Mouse (Mus musculus): ENCODE data around the gene Clasp2.
"Not testable (repeated sequence)": the region's sequence is repeated elsewhere in the genome, so short reads cannot be mapped to it uniquely, and the experiment has no call there.

Clasp2 gene

GRCm38 (mm10) chr9:113755888-113756719 lies 14.8 kb downstream of the Clasp2 start:
- no peak for DNase-seq (ENCODE audit: low spot score in 2 of 2)

DNA sequence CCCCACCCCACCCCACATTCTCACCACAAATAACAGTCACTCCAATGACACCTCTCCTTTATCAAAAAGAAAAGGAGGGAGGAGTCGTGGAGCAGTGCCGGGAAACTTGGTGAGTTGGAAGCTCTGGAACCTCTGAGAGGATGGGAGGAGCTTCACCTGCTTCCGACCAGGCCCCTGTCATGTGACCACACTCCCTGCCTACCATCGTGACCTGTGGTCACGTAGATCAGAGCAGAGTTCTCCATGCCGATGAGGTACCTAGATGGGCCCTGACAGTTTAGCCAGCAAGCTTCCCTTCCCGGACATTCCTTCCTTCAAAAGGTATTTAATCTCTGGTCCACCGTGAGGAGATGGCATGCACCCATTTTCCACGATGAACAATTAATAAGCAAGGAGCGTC lies 17.2 kb downstream of the Clasp2 start:
- DNase-seq (ENCODE audit: low spot score in 2 of 2), result no peak

DNA sequence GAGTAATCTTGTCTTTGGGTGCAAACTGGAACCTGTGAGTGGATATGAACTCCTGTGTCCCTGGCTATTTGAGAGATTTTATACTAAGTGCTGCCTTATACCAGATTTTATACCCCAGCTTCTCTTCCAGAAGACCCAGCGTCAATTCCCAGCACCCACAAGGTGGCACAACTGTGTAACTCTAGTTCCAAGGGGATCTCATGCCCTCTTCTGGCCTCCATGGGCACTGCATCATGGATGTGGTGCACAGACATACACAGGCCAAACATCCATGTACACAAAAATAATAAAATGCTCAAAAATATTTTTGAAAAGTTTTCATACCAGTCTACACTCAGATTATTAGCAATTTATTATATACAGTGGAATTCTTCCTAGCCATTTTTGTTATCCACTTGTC lies 18.4 kb downstream of the Clasp2 start:
- no peak for DNase-seq (ENCODE audit: low spot score in 2 of 2)

DNA sequence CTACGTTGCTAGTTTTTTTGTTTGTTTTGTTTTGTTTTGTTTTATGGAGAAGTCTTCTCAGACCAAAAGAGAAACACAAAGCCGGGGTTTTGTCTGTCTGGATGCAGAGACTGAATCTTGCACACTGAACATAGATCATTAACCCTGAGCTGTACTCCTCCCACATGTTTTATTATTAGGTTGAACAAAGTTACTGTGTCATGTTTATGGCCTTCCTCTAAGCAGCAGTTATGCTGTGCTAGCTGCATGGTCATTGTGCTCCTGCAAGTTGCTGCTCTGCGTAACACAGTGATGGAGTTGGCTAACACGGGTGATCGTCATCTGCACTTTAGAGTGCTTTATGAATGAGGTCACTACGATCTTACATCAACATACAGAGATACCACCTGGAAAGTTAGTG lies 21.1 kb downstream of the Clasp2 start:
- DNase-seq (ENCODE audit: low spot score in 2 of 2), result no peak

DNA sequence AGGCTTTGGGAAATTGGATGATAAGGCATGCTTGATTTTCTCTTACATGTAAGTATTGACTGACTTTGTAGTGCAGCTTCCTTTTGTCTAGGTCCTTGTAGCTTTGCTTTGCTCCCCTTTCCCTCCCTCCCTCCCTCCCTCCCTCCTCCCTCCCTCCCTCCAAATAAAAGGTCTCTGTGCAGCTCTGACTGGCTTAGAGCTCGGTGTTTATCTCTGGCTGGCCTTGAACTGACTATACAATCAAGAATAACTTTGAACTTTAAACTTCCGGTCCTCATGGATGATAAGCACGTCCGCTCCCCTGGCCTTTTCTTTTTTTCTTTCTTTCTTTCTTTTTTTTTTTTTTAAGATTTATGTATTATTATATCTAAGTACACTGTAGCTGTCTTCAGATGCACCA lies 21.9 kb downstream of the Clasp2 start:
- DNase-seq (ENCODE audit: low spot score in 2 of 2), result no peak

- no peak for DNase-seq (ENCODE audit: low spot score in 2 of 2)
Measured at GRCm38 (mm10) chr9:113770640-113771039, 29.4 kb downstream of the Clasp2 start.

DNA sequence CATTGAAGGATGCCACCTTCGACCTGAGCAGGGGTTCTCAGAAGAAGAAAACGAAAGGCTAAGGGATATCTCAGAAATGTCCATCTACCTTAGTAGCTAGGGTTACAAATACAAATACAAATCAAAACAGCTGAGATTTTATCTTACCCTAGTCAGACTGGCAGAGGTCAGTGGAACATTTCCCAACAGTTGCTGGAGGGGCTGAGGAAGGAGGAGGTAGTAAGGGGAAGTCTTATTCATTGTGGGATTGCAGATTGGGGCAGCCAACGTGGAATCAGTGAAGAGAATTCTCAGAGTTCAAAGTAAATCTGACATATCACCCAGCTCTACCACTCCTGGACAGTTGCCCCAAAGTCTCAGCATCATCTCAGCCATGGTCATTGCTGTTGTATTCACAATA lies 39.6 kb downstream of the Clasp2 start:
- DNase-seq (ENCODE audit: low spot score in 2 of 2), result no peak

GRCm38 (mm10) chr9:113782362-113783005 lies 41.2 kb downstream of the Clasp2 start:
- DNase-seq (ENCODE audit: low spot score in 2 of 2), result no peak

DNA sequence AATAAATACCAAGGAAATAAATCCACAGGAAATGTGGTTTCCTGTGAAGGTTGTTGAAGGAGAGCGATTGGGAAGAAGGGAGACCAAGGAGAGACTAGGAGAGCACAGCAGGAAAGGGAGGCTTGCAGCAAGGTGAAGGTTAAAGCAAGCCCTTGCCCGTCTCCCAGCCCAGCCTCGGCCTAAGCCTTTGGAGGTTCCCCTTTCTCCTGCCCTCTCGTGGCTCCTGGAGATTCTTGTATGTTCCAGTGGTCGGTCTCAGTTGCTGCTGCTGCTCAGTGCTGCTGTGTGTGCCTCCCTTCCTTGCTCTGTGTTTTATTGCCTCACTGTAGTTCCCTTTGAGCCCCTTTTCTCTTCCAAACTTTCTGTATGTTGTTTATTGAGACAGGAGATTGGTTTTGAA lies 42.4 kb downstream of the Clasp2 start:
- no peak for DNase-seq (ENCODE audit: low spot score in 2 of 2)

DNA sequence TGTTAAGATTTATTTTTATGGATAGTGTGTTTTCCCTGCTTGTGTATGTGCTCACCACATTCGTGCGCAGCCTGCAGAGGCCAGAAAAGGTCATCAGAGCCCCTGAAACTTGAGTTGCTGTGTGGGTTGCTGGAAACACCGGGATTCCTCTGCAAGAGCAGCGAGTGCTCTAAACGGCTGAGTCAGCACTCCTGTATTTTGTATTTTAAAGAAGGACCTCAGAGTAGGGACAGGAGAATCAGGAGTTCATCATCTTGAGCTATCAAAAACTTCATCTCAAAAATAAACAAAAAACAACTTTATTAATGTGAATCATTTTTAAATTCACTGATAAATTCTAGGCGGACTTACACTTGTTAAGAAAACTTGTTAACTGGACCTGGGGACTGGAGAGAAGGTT lies 48.0 kb downstream of the Clasp2 start:
- DNase-seq (ENCODE audit: low spot score in 2 of 2), result not testable (repeated sequence)

- DNase-seq (ENCODE audit: low spot score in 2 of 2), result peak in 1 of 2 experiments; percentile 53
Measured at GRCm38 (mm10) chr9:113792651-113793512, 51.6 kb downstream of the Clasp2 start.

- no peak for DNase-seq (ENCODE audit: low spot score in 2 of 2)
Measured at GRCm38 (mm10) chr9:113793513-113793905, 52.2 kb downstream of the Clasp2 start.

DNA sequence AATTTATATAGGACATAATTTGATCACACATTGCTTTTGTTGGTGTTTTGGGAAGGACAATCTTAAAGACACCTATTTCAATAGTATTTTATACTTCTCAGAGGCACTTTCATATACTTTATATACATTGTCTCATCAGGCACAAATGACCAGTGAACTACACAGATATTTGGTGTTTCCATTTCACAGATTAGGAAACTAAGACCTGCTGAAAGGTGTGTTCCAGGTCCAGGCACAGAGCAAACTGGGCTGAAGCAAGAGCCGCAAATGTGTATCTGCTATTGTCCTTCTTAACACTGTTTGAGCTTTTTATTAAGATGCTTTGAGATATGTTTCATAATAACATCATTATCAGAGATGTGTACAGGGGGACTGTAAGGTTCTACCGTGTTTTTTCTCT lies 52.7 kb downstream of the Clasp2 start:
- no peak for DNase-seq (ENCODE audit: low spot score in 2 of 2)

DNA sequence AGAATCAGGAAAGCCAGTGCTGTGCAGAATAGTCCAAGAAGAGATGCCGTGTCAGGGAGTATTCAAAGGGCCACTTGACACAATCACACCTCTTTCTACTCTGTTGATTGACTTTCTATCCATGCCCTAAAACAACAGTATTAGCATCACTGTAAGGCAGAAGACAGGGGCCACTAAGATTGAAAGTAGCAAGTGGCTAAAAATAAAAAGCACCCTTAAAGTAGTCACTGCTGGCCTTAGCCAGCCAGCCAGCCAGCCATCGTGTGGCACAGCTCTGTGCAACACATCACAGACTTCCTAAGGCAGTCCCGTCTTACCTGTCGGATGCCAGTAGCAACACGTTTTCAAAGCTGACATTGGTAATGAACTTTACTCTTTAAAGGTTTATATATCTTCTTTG lies 55.9 kb downstream of the Clasp2 start:
- DNase-seq (ENCODE audit: low spot score in 2 of 2), result no peak

GRCm38 (mm10) chr9:113800671-113801070 lies 59.4 kb downstream of the Clasp2 start:
- no peak for DNase-seq (ENCODE audit: low spot score in 2 of 2)

DNA sequence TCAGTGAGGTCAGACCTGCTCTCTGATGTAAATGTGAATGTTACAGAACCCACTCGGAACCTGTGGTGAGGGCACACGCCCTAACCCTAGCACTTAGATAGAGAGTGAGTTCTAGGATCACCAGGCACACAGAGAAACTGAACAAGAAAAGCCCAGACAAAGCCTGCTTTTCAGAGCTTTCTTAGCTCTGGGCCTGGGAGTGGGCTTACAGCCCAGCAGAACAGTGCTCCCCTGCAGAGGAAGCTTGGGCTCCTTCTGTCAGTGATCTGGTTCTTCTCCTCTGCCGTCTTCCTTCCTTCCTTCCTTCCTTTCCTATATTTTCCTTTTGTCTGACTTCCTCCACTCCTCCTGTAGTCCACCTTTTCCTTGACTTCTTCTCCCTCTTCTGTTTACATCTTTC lies 61.5 kb downstream of the Clasp2 start:
- no peak for DNase-seq (ENCODE audit: low spot score in 2 of 2)

GRCm38 (mm10) chr9:113803751-113804150 lies 62.5 kb downstream of the Clasp2 start:
- DNase-seq (ENCODE audit: low spot score in 2 of 2), result no peak

GRCm38 (mm10) chr9:113805359-113805758 lies 64.1 kb downstream of the Clasp2 start:
- no peak for DNase-seq (ENCODE audit: low spot score in 2 of 2)

GRCm38 (mm10) chr9:113811327-113811726 lies 70.1 kb downstream of the Clasp2 start:
- DNase-seq (ENCODE audit: low spot score in 2 of 2), result no peak

DNA sequence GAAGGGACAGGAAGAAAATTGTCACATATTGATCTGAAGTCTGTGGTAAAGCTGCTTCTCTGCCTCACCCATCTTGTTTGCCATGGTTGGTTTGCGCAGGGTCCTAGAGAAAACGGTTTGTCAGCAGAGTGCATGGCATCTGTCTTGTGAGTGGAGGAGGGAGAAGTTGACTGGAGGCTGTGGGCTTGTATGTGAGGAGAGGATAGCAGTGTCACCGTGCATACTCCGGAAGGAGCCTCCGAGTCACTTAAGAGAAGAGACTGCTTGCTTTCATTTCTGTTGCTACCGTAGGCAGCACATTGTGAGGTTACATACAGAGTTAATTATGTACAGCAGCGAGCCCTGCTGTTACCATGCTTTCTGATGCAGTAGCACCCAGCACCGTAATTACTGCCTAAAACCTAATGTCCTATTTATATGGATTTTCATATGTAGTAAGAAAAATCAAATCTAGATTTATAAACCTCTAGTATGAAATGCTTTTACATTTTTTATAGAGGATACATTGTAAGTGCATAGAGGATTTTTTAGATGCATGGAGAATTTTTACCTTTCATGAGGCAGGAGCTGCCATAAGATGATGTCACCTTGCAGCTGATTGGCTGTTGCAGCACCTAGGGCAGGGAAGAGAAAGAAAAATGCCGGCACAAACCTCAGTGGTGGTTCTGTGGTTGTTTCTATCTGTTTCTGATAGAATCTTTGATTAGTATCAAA lies 70.8 kb downstream of the Clasp2 start:
- DNase-seq (ENCODE audit: low spot score in 2 of 2), result peak in 1 of 2 experiments; percentile 23

DNA sequence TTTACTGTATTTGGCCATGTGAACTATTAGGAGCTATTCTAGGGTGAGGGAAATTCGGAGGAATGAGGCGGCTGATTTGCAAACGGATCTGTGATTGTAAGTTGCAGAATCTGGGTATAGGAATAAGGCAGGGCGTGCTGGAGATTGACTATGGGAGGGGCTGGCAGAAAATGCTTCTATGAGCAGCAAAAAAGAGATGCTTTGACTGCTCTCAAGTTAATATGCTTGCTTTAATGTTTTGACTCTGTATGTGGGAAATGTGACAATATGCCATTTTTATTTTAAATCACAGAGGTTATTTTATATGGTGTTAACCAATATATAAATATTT lies 71.4 kb downstream of the Clasp2 start:
- DNase-seq (ENCODE audit: low spot score in 2 of 2), result no peak

DNA sequence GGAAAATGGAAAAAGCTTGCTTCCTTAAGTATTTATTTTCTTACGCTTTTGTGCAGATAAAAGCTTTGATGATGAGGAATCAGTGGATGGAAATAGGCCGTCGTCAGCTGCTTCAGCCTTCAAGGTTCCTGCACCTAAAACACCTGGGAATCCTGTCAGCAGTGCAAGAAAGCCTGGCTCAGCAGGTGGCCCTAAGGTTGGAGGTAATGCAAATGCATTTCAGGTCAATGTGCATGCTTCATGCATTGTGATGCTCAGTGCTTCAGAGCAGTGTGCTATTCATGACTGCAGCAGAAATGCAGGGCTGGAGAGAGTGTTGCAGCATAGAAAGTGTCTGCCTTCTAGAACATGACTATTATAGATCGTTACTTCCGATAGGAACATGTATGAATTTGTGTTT lies 71.8 kb downstream of the Clasp2 start:
- DNase-seq (ENCODE audit: low spot score in 2 of 2), result no peak
